Mouse (Mus musculus) G1E (cell line): ENCODE results near the gene Armh4.

Experiments used
- CTCF ChIP-seq: IDR thresholded peaks from 2 replicates; pipeline ENCODE4 v1.5.1; 2012; ENCODE audit warnings: low read depth, low read length, inconsistent platforms, mixed read lengths
- GATA1 ChIP-seq: IDR thresholded peaks from 2 replicates; pipeline ENCODE4 v1.6.1; 2012; ENCODE audit warnings: borderline replicate concordance, low read length, inconsistent platforms, mixed read lengths
- GATA2 ChIP-seq: IDR thresholded peaks from 2 replicates; pipeline ENCODE4 v1.6.1; 2012; ENCODE audit warnings: low read depth, low read length, inconsistent platforms, borderline replicate concordance
- TAL1 ChIP-seq: conservative IDR thresholded peaks from 2 replicates; pipeline ENCODE4 v1.6.1; 2012; ENCODE audit warnings: low read depth, low read length, inconsistent platforms, mixed read lengths

- TF ChIP-seq CTCF (no peak), GATA2 (no peak), GATA1 (no peak), TAL1 (no peak)
These were observed 157.1 kb downstream of the Armh4 start for GRCm38 (mm10) chr14:49626055-49626454.
